In the genomic region with DNA sequence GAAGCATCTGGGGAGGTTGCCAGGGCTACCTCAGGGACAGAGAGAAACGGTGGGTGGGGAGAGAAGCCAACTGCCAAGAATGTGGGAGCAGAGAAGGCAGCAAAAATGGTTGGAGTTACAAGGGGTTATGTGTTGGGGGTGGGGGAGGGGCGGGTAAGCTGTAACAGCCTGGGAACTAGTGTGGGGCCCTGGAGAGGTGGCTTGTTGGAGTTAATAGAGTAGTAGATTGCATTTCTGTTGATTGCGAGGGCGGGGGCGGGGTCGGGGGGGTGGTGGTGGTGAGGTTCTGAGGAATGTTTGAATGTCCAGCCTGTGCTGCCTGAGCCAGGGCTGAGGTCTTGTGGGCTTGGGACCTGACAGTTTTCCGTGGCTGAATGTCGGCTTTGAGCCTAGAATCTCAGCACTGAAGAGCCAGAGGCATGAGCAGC, we compare ENCODE assay signal across 10 mouse cellular contexts. TPM values are rescaled to one million over a fixed set of nuclear protein-coding genes. Genes with fewer than 3 reads are reported as not detected.
A peak's percentile ranks its signal among the peaks of the same experiment; 100 is the strongest.
DNase-seq lines count a peak whose midpoint lies in the region; ATAC-seq and TF ChIP-seq lines count a peak whose summit lies in the region.
"Had no signal": no experiment of that assay in that cellular context is flagged by ENCODE, and none has a peak within 500 bp of the region (broad histone marks: within the 10 kb centered on the region; RNA-seq: fewer than 3 reads in every experiment).

No protein-coding gene starts in this region.

- no peaks in the 10 kb centered on the region for H3K27me3 ChIP-seq in heart, embryonic 10.5 days (ENCODE audit: insufficient read depth, poor library complexity, severe bottlenecking)
- no peaks in the 10 kb centered on the region for H3K27me3 ChIP-seq in G1E (ENCODE audit: insufficient read depth, low read length)
- H3K27me3 ChIP-seq in limb, embryonic 15.5 days = no peaks in the 10 kb centered on the region
- H3K27me3 ChIP-seq in thymus, adult 2 months (ENCODE audit: control insufficient read depth, insufficient read depth, low read length) = no peaks in the 10 kb centered on the region

- DNase-seq in heart, embryonic 10.5 days (ENCODE audit: low spot score) = peak; percentile 79
- DNase-seq in heart, adult 9 months (ENCODE audit: low spot score in 2 of 2) = no peak
- no peak for DNase-seq in G1E (ENCODE audit: low spot score)
- no peak for DNase-seq in thymus, adult 2 months
- DNase-seq in adrenal gland, postnatal 36 days = no peak
- DNase-seq in spleen, postnatal 4 days (ENCODE audit: low spot score in 2 of 2) = no peak

- no peak for TF ChIP-seq POLR2A in embryonic fibroblast, embryonic 13.5 days (IDR thresholded peaks at IDR 0.05; ENCODE audit: low read depth, low read length)
- no peak for TF ChIP-seq POLR2A in thymus, adult 2 months (IDR thresholded peaks at IDR 0.05; ENCODE audit: control insufficient read depth, extremely low read depth, insufficient read depth, low read length, poor library complexity)

- H3K9me3 ChIP-seq in heart, embryonic 10.5 days = no peaks in the 10 kb centered on the region
- peaks cover 5% of the 10 kb centered on the region; the same call in 1 of the 2 replicates for H3K9me3 ChIP-seq in G1E (replicated peaks)
- H3K9me3 ChIP-seq in limb, embryonic 15.5 days = no peaks in the 10 kb centered on the region

- peak overlapping the region; percentile 29; the same call in 1 of the 2 replicates for H3K27ac ChIP-seq in heart, embryonic 10.5 days
- peak overlapping the region; percentile 83 for H3K27ac ChIP-seq in embryonic fibroblast, embryonic 13.5 days (ENCODE audit: insufficient read depth, low read length)
- H3K27ac ChIP-seq in limb, embryonic 15.5 days = peak overlapping the region; percentile 57; the same call in 1 of the 2 replicates
- H3K27ac ChIP-seq in thymus, adult 2 months (ENCODE audit: control insufficient read depth, insufficient read depth, low read length) = no peak overlapping the region
- H3K27ac ChIP-seq: liver, embryonic 14.5 days had no signal

- H3K4me1 ChIP-seq in heart, embryonic 10.5 days = peaks cover 17% of the 10 kb centered on the region
- H3K4me1 ChIP-seq in G1E (ENCODE audit: insufficient read depth, low read depth, low read length) = peaks cover 53% of the 10 kb centered on the region
- H3K4me1 ChIP-seq in embryonic fibroblast, embryonic 13.5 days (ENCODE audit: control insufficient read depth, insufficient read depth, low read length) = no peaks in the 10 kb centered on the region
- peaks cover 13% of the 10 kb centered on the region for H3K4me1 ChIP-seq in limb, embryonic 15.5 days
- no peaks in the 10 kb centered on the region; the same call in 1 of the 2 replicates for H3K4me1 ChIP-seq in thymus, adult 2 months (replicated peaks; ENCODE audit: control insufficient read depth, insufficient read depth, low read length)

- 0 out of 2 replicates have a peak overlapping the region, but pooled peaks have one; percentile 19 for H3K4me2 ChIP-seq in limb, embryonic 15.5 days

- peak overlapping the region; percentile 35 for H3K4me3 ChIP-seq in heart, embryonic 10.5 days
- H3K4me3 ChIP-seq in G1E (ENCODE audit: low read depth, low read length) = peak overlapping the region; percentile 49; the same call in 1 of the 2 replicates
- no peak overlapping the region for H3K4me3 ChIP-seq in embryonic fibroblast, embryonic 13.5 days (ENCODE audit: insufficient read depth, low read length)
- H3K4me3 ChIP-seq in limb, embryonic 15.5 days = no peak overlapping the region
- H3K4me3 ChIP-seq in thymus, adult 2 months (ENCODE audit: control insufficient read depth, insufficient read depth, low read length) = no peak overlapping the region

- no peak for ATAC-seq in G1E (ENCODE audit: extremely low read depth, insufficient number of reproducible peaks, low FRiP score, poor library complexity, severe bottlenecking)
- ATAC-seq in limb, embryonic 15.5 days (ENCODE audit: insufficient number of reproducible peaks, low FRiP score, low TSS enrichment, low read depth) = 0 out of 2 replicates have a peak, but pooled peaks have one; percentile 55

- WGBS in heart, embryonic 10.5 days = 23% methylated on average over 8 of the region's 8 CpGs
- WGBS in limb, embryonic 15.5 days = 25% methylated on average over 7 of the region's 8 CpGs
- WGBS in thymus, adult 2 months = 92% methylated on average over 8 of the region's 8 CpGs

- peaks cover 12% of the 10 kb centered on the region for H3K36me3 ChIP-seq in heart, embryonic 10.5 days
- peaks cover 46% of the 10 kb centered on the region for H3K36me3 ChIP-seq in G1E (replicated peaks)
- peaks cover 8% of the 10 kb centered on the region for H3K36me3 ChIP-seq in limb, embryonic 15.5 days
- H3K36me3 ChIP-seq in thymus, adult 2 months (ENCODE audit: control insufficient read depth, insufficient read depth, low read length) = no peaks in the 10 kb centered on the region; the same call in 1 of the 2 replicates

- TF ChIP-seq CTCF in G1E (IDR thresholded peaks at IDR 0.05; ENCODE audit: low read depth, low read length) = no peak
- TF ChIP-seq CTCF in embryonic fibroblast, embryonic 13.5 days (IDR thresholded peaks at IDR 0.05; ENCODE audit: borderline replicate concordance, insufficient read depth, low read length) = no peak
- no peak for TF ChIP-seq CTCF in thymus, adult 2 months (IDR thresholded peaks at IDR 0.05; ENCODE audit: borderline replicate concordance, control insufficient read depth, extremely low read depth, insufficient read depth, low read length, poor library complexity)

- H3K9ac ChIP-seq in limb, embryonic 15.5 days = no peak overlapping the region
- H3K9ac ChIP-seq: liver, embryonic 14.5 days had no signal

RNA-seq across cellular contexts. Expression of a gene that starts 5.5 kb away (rescaled TPM):
- 21.4 and 29.7 TPM in 2 replicates for polyA plus RNA-seq in heart, embryonic 10.5 days (2016; fragmentation: Nextera tagmentation; extraction: Ambion mirVana)
- total RNA-seq in G1E (2014; fragmentation: Nextera tagmentation) (73.0 and 90.0 TPM in 2 replicates), G1E (2017) (31.4 and 36.3 TPM in 2 replicates)
- 3.4 and 5.1 TPM in 2 replicates for polyA plus RNA-seq in G1E (2012)
- polyA plus RNA-seq in embryonic fibroblast, embryonic 13.5 days (2011; ENCODE audit: insufficient read length, low read depth, missing spikeins) = 17.6 and 21.3 TPM in 2 replicates
- 24.4 and 26.7 TPM in 2 replicates for polyA plus RNA-seq in limb, embryonic 15.5 days (2015; fragmentation: Nextera tagmentation; extraction: Ambion mirVana)
- 2.8 and 4.6 TPM in 2 replicates for polyA plus RNA-seq in thymus, adult 2 months (2012; rRNA removed)
- 10 to 100 TPM; 12.6 to 20.0 TPM for total RNA-seq in adrenal gland, postnatal 36 days (2021)

RNA-seq across cellular contexts. Expression of a gene that starts 30.1 kb away (rescaled TPM):
- 14.5 and 16.1 TPM in 2 replicates for polyA plus RNA-seq in heart, embryonic 10.5 days (2016; fragmentation: Nextera tagmentation; extraction: Ambion mirVana)
- total RNA-seq in G1E (2014; fragmentation: Nextera tagmentation) (49.1 and 58.1 TPM in 2 replicates), G1E (2017) (32.6 and 38.4 TPM in 2 replicates)
- 1.5 and 3.5 TPM in 2 replicates for polyA plus RNA-seq in G1E (2012)
- polyA plus RNA-seq in embryonic fibroblast, embryonic 13.5 days (2011; ENCODE audit: insufficient read length, low read depth, missing spikeins) = 30.5 and 37.2 TPM in 2 replicates
- polyA plus RNA-seq in limb, embryonic 15.5 days (2015; fragmentation: Nextera tagmentation; extraction: Ambion mirVana) = 20.0 and 21.7 TPM in 2 replicates
- 10.9 and 12.9 TPM in 2 replicates for polyA plus RNA-seq in thymus, adult 2 months (2012; rRNA removed)
- 10 to 100 TPM; 19.3 to 19.6 TPM for total RNA-seq in adrenal gland, postnatal 36 days (2021)

RNA-seq across cellular contexts. Expression of a gene that starts 41.3 kb away (rescaled TPM):
- 0.15 and 0.20 TPM in 2 replicates for polyA plus RNA-seq in heart, embryonic 10.5 days (2016; fragmentation: Nextera tagmentation; extraction: Ambion mirVana)
- total RNA-seq in G1E (2014; fragmentation: Nextera tagmentation) (not detected in 2 replicates), G1E (2017) (not detected in 2 replicates)
- polyA plus RNA-seq in G1E (2012) = not detected in 2 replicates
- polyA plus RNA-seq in embryonic fibroblast, embryonic 13.5 days (2011; ENCODE audit: insufficient read length, low read depth, missing spikeins) = not detected in 2 replicates
- polyA plus RNA-seq in limb, embryonic 15.5 days (2015; fragmentation: Nextera tagmentation; extraction: Ambion mirVana) = 0.26 and 0.78 TPM in 2 replicates
- polyA plus RNA-seq in thymus, adult 2 months (2012; rRNA removed) = not detected in 2 replicates
- not detected for total RNA-seq in adrenal gland, postnatal 36 days (2021)
- total RNA-seq: common myeloid progenitor, adult 5-6 weeks had no signal
- polyA plus RNA-seq: liver, embryonic 14.5 days had no signal

Comparison
In these comparisons a context has a peak if more than half of its experiments do, and no peak if none do; other contexts are left out.
1. H3K4me3 ChIP-seq: peak in heart, embryonic 10.5 days (single experiment) and G1E (single experiment); none in embryonic fibroblast, embryonic 13.5 days (single experiment), limb, embryonic 15.5 days (single experiment) and thymus, adult 2 months (single experiment).